Mouse (Mus musculus): ENCODE measurements at regions not wholly inside any gene's neighbourhood (a gene's known extent, or its start where the extent isn't known, plus 50 kb on each side); places are given as distances from the start of the nearest gene placed in this dataset.

DNA sequence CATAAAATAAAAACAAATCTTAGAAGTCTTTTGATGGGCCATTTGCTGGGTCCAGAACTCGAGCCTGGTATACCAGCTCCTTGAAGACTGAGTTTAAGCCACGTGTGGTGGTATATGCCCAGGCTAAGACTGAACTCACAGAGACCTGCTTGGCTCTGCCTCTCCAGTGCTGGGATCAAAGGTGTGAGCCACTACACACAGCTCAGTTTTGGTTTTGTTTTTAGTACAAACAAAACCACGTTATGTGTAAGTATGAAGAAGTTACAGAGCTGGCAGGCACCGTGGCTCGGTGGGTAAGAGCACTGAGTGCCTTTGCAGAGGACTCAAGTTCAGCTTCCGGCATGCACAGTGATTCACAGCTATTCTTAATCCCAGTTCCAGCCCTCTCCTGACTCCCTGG, 75.6 kb downstream of the Wdr5 start:
- H3K27ac ChIP-seq (ENCODE audit: low read depth, low read length), result no peak overlapping the region
- H3K27me3 ChIP-seq (ENCODE audit: insufficient read depth, low read length), result no peaks in the 10 kb centered on the region
- no peak overlapping the region for H3K9ac ChIP-seq (replicated peaks; ENCODE audit: low read length, poor library complexity, severe bottlenecking)
- no peak overlapping the region for H3K4me3 ChIP-seq (ENCODE audit: low read depth, low read length)
- H3K4me2 ChIP-seq (ENCODE audit: low read depth, low read length, poor library complexity, severe bottlenecking), result no peak overlapping the region
- no peak for DNase-seq (ENCODE audit: low spot score)
- WGBS, result 77% methylated on average over 6 of the region's 6 CpGs
- TF ChIP-seq CTCF (IDR thresholded peaks at IDR 0.05), result no peak
- H3K9me3 ChIP-seq (ENCODE audit: low read length), result no peaks in the 10 kb centered on the region
- no peaks in the 10 kb centered on the region for H3K36me3 ChIP-seq (ENCODE audit: insufficient read depth, low read length)
- H3K4me1 ChIP-seq (ENCODE audit: insufficient read depth, low read length), result 0 out of 2 replicates have a peak, but pooled peaks cover 4% of the 10 kb centered on the region
- no peak for ATAC-seq (ENCODE audit: low FRiP score)

- DNase-seq (ENCODE audit: low spot score) (no peak), ATAC-seq (ENCODE audit: low FRiP score) (no peak)
- H3K4me1 ChIP-seq (ENCODE audit: insufficient read depth, low read length), result 0 out of 2 replicates have a peak, but pooled peaks cover 4% of the 10 kb centered on the region
- H3K4me2 ChIP-seq (ENCODE audit: low read depth, low read length, poor library complexity, severe bottlenecking), result no peak overlapping the region
- H3K9me3 ChIP-seq (ENCODE audit: low read length), result no peaks in the 10 kb centered on the region
- H3K36me3 ChIP-seq (ENCODE audit: insufficient read depth, low read length), result no peaks in the 10 kb centered on the region
- no peak overlapping the region for H3K4me3 ChIP-seq (ENCODE audit: low read depth, low read length)
- 92% methylated on average over 5 of the region's 5 CpGs for WGBS
- TF ChIP-seq CTCF (IDR thresholded peaks at IDR 0.05), result no peak
- H3K27me3 ChIP-seq (ENCODE audit: insufficient read depth, low read length), result no peaks in the 10 kb centered on the region
- H3K27ac ChIP-seq (ENCODE audit: low read depth, low read length), result no peak overlapping the region
- no peak overlapping the region for H3K9ac ChIP-seq (replicated peaks; ENCODE audit: low read length, poor library complexity, severe bottlenecking)
These were observed 76.7 kb downstream of the Wdr5 start for GRCm38 (mm10) chr2:27591668-27592067.

DNA sequence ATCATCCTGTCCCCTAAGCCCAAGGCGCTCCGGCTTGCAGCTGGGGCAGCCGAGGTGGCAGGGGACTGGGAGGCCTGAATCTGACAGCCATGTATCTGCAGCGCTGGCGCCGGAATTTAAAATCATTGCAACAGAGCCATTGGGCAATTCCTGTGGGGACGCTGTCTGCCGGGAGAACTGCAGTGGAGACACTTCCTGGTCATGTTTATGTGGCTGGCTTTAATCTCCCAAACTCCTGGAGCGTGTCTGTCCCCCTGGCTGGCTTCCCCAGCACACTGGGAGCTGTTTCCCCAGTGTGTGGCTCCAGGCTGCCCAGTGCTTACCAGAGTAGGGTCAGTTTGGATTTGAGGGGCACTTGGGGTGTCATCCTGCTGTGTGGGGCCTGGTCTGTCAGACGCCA, 78.4 kb downstream of the Wdr5 start:
- Histone ChIP-seq H3K9me3 (ENCODE audit: low read length) (no peaks in the 10 kb centered on the region), H3K4me2 (ENCODE audit: low read depth, low read length, poor library complexity, severe bottlenecking) (no peak overlapping the region), H3K27me3 (ENCODE audit: insufficient read depth, low read length) (no peaks in the 10 kb centered on the region), H3K4me1 (ENCODE audit: insufficient read depth, low read length) (0 out of 2 replicates have a peak, but pooled peaks cover 4% of the 10 kb centered on the region), H3K36me3 (ENCODE audit: insufficient read depth, low read length) (no peaks in the 10 kb centered on the region), H3K9ac (replicated peaks; ENCODE audit: low read length, poor library complexity, severe bottlenecking) (no peak overlapping the region), H3K27ac (ENCODE audit: low read depth, low read length) (no peak overlapping the region), H3K4me3 (ENCODE audit: low read depth, low read length) (no peak overlapping the region)
- WGBS, result 44% methylated on average over 10 of the region's 10 CpGs
- TF ChIP-seq CTCF (IDR thresholded peaks at IDR 0.05), result no peak
- DNase-seq (ENCODE audit: low spot score) (peak; percentile 29), ATAC-seq (ENCODE audit: low FRiP score) (no peak)

DNA sequence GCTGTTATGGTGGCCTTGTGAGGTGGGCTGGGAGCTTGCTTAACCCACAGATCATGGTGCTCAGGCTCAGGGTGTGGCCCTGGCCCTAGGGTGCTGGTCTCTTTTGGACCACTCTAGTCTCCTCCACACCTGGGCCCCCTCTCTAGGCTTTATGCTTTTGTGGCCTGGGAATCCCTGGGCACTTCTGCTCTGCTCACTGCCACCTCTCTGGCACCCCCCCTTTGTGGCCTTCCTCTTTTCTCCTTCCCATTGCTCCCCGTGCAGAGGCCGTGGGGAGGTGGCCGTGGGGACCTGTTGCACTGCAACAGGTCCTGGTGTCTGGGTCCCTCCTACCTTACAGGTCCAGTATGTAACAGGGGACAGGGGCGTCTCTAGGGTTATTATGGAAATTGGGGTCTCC, 80.3 kb downstream of the Wdr5 start:
- Histone ChIP-seq H3K9me3 (ENCODE audit: low read length) (no peaks in the 10 kb centered on the region), H3K4me1 (ENCODE audit: insufficient read depth, low read length) (0 out of 2 replicates have a peak, but pooled peaks cover 4% of the 10 kb centered on the region), H3K36me3 (ENCODE audit: insufficient read depth, low read length) (no peaks in the 10 kb centered on the region), H3K27me3 (ENCODE audit: insufficient read depth, low read length) (no peaks in the 10 kb centered on the region), H3K4me2 (ENCODE audit: low read depth, low read length, poor library complexity, severe bottlenecking) (no peak overlapping the region), H3K9ac (replicated peaks; ENCODE audit: low read length, poor library complexity, severe bottlenecking) (no peak overlapping the region), H3K4me3 (ENCODE audit: low read depth, low read length) (no peak overlapping the region), H3K27ac (ENCODE audit: low read depth, low read length) (no peak overlapping the region)
- no peak for TF ChIP-seq CTCF (IDR thresholded peaks at IDR 0.05)
- WGBS, result 92% methylated on average over 4 of the region's 4 CpGs
- DNase-seq (ENCODE audit: low spot score) (no peak), ATAC-seq (ENCODE audit: low FRiP score) (no peak)

DNA sequence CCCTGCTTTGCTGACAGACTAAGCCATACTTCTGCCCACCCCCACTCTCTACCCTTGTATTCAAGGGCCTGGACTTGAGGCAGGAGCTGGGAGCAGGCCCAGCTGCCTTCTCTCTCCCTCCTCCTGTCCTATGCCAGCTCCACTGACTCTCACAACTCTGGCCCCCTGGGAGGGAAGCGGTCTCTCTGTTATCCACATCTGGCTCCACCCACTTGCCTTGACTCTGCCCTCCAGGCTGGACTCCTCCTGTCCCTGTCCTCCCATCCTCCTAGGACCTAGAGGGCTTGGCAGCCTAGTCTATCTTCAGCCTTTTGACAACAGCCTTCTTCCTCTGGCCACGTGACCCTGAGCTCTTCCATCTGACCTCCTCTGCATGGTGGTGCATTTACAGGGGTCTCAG, 80.0 kb upstream of the Rxra start:
- H3K27ac ChIP-seq (ENCODE audit: low read depth, low read length), result no peak overlapping the region
- TF ChIP-seq CTCF (IDR thresholded peaks at IDR 0.05), result no peak
- no peak overlapping the region for H3K9ac ChIP-seq (replicated peaks; ENCODE audit: low read length, poor library complexity, severe bottlenecking)
- no peak overlapping the region for H3K4me3 ChIP-seq (ENCODE audit: low read depth, low read length)
- ATAC-seq (ENCODE audit: low FRiP score) (no peak), DNase-seq (ENCODE audit: low spot score) (no peak)
- 57% methylated on average over 2 of the region's 2 CpGs for WGBS
- no peak overlapping the region for H3K4me2 ChIP-seq (ENCODE audit: low read depth, low read length, poor library complexity, severe bottlenecking)
- no peaks in the 10 kb centered on the region for H3K27me3 ChIP-seq (ENCODE audit: insufficient read depth, low read length)
- H3K36me3 ChIP-seq (ENCODE audit: insufficient read depth, low read length), result no peaks in the 10 kb centered on the region
- H3K4me1 ChIP-seq (ENCODE audit: insufficient read depth, low read length), result 0 out of 2 replicates have a peak, but pooled peaks cover 4% of the 10 kb centered on the region
- no peaks in the 10 kb centered on the region for H3K9me3 ChIP-seq (ENCODE audit: low read length)

DNA sequence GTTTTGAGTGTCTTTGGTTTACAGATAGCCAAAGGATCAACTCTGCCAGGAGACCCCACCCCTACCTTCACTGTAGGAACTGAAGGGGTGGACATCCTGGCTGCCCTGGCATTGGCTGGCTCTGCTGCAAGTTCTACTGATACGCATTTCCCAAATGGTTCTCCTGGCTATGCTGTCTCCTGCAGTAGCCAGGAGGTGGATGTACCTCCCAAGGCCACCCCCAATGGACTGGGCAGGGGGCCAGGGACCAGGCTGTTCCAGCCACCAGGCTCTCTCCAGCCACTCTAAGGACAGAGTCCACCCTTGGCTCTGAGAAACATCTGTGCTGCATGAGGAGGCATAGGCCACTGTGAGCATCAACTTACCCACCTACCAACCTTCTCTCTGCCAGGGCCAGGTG, 79.3 kb upstream of the Rxra start:
- 93% methylated on average over 1 of the region's 1 CpGs for WGBS
- no peaks in the 10 kb centered on the region for H3K27me3 ChIP-seq (ENCODE audit: insufficient read depth, low read length)
- ATAC-seq (ENCODE audit: low FRiP score) (no peak), DNase-seq (ENCODE audit: low spot score) (no peak)
- 0 out of 2 replicates have a peak, but pooled peaks cover 4% of the 10 kb centered on the region for H3K4me1 ChIP-seq (ENCODE audit: insufficient read depth, low read length)
- no peak overlapping the region for H3K4me3 ChIP-seq (ENCODE audit: low read depth, low read length)
- H3K27ac ChIP-seq (ENCODE audit: low read depth, low read length), result no peak overlapping the region
- no peak overlapping the region for H3K4me2 ChIP-seq (ENCODE audit: low read depth, low read length, poor library complexity, severe bottlenecking)
- H3K36me3 ChIP-seq (ENCODE audit: insufficient read depth, low read length), result no peaks in the 10 kb centered on the region
- no peak for TF ChIP-seq CTCF (IDR thresholded peaks at IDR 0.05)
- H3K9me3 ChIP-seq (ENCODE audit: low read length), result no peaks in the 10 kb centered on the region
- no peak overlapping the region for H3K9ac ChIP-seq (replicated peaks; ENCODE audit: low read length, poor library complexity, severe bottlenecking)

All from midbrain, postnatal 0 days (tissue).